Mouse (Mus musculus) kidney, embryonic 16.5 days (tissue): Measurements from ENCODE around the gene Pik3r1. TPM values are rescaled to one million over a fixed set of nuclear protein-coding genes. Genes with fewer than 3 reads are reported as not detected.

ENCODE experiments used
- ATAC-seq: fragments of 200-750 bp; cut with Nextera tagmentation; 2 replicates; pipeline ENCODE4 v1.8.0; 2017; ENCODE audit warnings: moderate TSS enrichment; ENCODE audit not compliant: low FRiP score, low TSS enrichment
- H3K27ac ChIP-seq: fragments of 300-500 bp; sonication (generic); 2 replicates; pipeline ENCODE4 v1.5.1; 2014; ENCODE audit warnings: low read length
- H3K27me3 ChIP-seq: fragments of 300-500 bp; sonication (generic); 2 replicates; pipeline ENCODE4 v1.6.1; 2014; ENCODE audit warnings: low read length, control low read depth, mixed read lengths; ENCODE audit not compliant: insufficient read depth
- H3K36me3 ChIP-seq: fragments of 300-500 bp; sonication (generic); 2 replicates; pipeline ENCODE4 v1.6.1; 2014; ENCODE audit warnings: low read length, control low read depth, mixed read lengths; ENCODE audit not compliant: insufficient read depth
- H3K4me1 ChIP-seq: fragments of 300-500 bp; sonication (generic); 2 replicates; pipeline ENCODE4 v1.6.1; 2014; ENCODE audit warnings: low read length, control low read depth, mixed read lengths; ENCODE audit not compliant: insufficient read depth
- H3K4me2 ChIP-seq: fragments of 300-500 bp; sonication (generic); replicated peaks from 2 replicates; pipeline ENCODE4 v1.6.1; 2014; ENCODE audit warnings: low read depth, low read length
- H3K4me3 ChIP-seq: fragments of 300-500 bp; sonication (generic); 2 replicates; pipeline ENCODE4 v1.5.1; 2014; ENCODE audit warnings: mild to moderate bottlenecking, low read length
- H3K9ac ChIP-seq: fragments of 300-500 bp; sonication (generic); replicated peaks from 2 replicates; pipeline ENCODE4 v1.6.1; 2014; ENCODE audit warnings: low read length
- H3K9me3 ChIP-seq: fragments of 300-500 bp; sonication (generic); 2 replicates; pipeline ENCODE4 v1.6.1; 2016; ENCODE audit warnings: low read length, control low read depth
- WGBS: fragments of 180-500 bp; shearing (Covaris S2); extraction: QIAGEN DNeasy Blood & Tissue Kit; methylation state at CpG from one replicate; pipeline ENCODE4 v1.1.7; 2014; 5-methylcytosine and 5-hydroxymethylcytosine counted together
- polyA plus RNA-seq: library from polyadenylated mRNA; unstranded; fragments of >200 nt; fragmentation: Nextera tagmentation; extraction: Ambion mirVana; gene quantifications from 2 replicates; pipeline ENCODE4 v1.2.1, GENCODE M21; 2015

Pik3r1 gene
- polyA plus RNA-seq, 1 experiment from 2014 or later = 38.0 TPM

DNA sequence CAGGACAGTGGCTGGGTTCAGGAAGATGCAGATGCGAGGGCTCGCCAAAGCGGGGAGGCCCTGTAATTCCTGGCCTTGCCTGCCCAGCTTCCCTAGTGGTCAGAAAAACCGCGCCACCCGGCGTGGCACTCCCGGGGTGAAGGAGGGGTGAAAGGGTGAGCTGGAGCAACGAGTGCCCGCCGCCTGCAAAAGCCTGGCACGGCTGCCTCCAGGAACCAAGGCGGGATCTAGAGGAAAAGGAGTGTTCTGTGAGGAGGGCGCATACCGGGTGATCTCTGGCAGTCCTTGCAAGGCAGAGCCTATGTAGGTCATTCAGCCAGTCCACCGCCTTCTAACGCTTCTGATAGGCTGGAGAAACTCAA lies 594 bp upstream of the Pik3r1 start:
- H3K4me1 ChIP-seq = peaks cover 34% of the 10 kb centered on the region
- H3K9ac ChIP-seq = peak overlapping the region; percentile 68
- no peaks in the 10 kb centered on the region for H3K9me3 ChIP-seq
- peak overlapping the region; percentile 75 for H3K4me2 ChIP-seq
- H3K4me3 ChIP-seq = peak overlapping the region; percentile 92
- WGBS = 2% methylated on average over 17 of the region's 17 CpGs
- peak; percentile 46 for ATAC-seq
- no peaks in the 10 kb centered on the region for H3K36me3 ChIP-seq
- H3K27me3 ChIP-seq = no peaks in the 10 kb centered on the region
- peak overlapping the region; percentile 97 for H3K27ac ChIP-seq

DNA sequence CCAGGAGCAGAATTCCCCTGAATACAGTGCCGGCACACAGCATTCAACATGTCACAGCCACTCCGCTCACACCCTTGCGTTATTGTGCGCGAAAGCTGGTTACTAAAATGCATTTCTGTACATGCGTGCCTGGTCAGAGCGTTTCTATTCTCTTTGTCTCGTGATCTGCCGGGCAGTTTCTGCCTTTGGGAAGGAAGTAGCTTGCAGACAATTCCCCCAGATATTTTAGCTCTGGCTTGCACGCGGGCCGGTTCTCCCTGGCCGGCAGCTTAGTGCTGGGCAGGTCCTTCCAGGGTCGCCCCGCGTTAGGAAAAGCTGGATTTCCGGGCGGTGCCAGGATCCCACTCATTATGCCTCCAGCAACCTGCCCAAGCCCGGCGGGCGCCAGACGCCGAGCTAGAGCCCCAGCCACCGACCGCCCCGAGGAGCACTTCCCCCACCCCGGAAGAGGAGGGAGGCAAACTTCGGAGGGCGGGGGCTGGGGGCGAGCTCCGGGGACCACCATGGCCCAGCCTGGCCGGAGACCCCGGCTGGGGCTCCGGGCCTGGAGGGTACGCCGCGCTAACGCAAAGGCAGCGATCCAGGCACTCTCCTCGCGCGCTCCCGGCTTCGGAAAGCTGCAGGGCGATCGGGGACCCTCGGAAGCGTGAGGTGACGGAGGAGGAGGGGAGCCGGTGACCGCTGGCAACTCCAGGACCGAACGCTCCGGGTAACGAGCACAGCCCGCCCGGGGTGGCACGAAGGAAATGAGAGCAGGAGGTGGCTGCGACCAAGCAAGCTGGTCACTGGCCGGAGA lies 806 bp downstream of the Pik3r1 start:
- peak overlapping the region; percentile 97 for H3K27ac ChIP-seq
- H3K4me2 ChIP-seq = peak overlapping the region; percentile 75
- ATAC-seq = peak; percentile 33
- peak overlapping the region; percentile 92 for H3K9ac ChIP-seq
- H3K36me3 ChIP-seq = no peaks in the 10 kb centered on the region
- no peaks in the 10 kb centered on the region for H3K27me3 ChIP-seq
- peak overlapping the region; percentile 92 for H3K4me3 ChIP-seq
- peaks cover 43% of the 10 kb centered on the region for H3K4me1 ChIP-seq
- under 1% methylated on average over 57 of the region's 60 CpGs for WGBS
- H3K9me3 ChIP-seq = no peaks in the 10 kb centered on the region

DNA sequence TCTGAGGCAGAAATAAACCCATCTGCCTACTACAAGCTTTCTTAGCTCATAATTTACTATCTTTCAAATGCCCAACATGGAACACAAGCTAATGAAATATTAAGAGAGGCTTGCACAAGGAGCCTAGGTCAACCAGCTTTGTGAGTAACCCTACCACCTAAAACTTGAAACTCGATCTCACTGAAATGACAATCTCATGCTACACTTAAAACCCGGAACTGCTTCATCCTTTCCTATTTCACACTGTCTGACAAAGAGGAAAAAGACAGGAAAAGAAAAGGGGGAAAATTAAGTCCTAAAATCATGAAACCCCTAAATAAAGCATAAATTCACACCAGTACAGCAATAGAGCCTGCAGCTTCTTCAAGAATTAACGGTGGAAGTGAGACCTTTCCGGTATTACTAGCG lies 1.4 kb downstream of the Pik3r1 start:
- 0% methylated on average over 5 of the region's 5 CpGs for WGBS
- ATAC-seq = no peak
- Histone ChIP-seq H3K4me3 (peak overlapping the region; percentile 92), H3K4me2 (peak overlapping the region; percentile 75), H3K27ac (peak overlapping the region; percentile 97), H3K9me3 (no peaks in the 10 kb centered on the region), H3K27me3 (no peaks in the 10 kb centered on the region), H3K36me3 (no peaks in the 10 kb centered on the region), H3K4me1 (peaks cover 43% of the 10 kb centered on the region), H3K9ac (peak overlapping the region; percentile 92)

DNA sequence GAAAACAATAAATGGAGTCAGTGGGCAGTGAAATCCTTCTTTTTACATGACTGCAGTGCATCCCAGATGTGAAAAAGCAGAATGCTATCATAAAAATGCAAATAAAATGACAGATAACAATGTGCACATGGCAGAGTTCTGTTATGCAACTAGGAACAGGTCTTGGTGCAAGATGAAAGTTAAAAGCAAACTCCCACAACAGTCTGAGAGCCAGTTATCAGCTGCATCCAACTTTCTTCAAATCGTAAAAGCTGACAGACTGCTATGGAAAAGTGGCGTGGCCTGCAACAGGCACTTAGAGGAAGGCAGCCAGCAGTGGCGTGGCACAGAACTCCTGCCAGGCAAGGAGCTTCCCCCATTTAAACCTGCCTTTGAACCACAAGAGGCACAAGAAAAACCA lies 2.0 kb downstream of the Pik3r1 start:
- Histone ChIP-seq H3K27me3 (no peaks in the 10 kb centered on the region), H3K4me2 (peak overlapping the region; percentile 75), H3K9me3 (no peaks in the 10 kb centered on the region), H3K4me1 (peaks cover 49% of the 10 kb centered on the region), H3K27ac (no peak overlapping the region), H3K36me3 (no peaks in the 10 kb centered on the region), H3K4me3 (peak overlapping the region; percentile 92), H3K9ac (peak overlapping the region; percentile 92)
- no peak for ATAC-seq
- WGBS = 26% methylated on average over 3 of the region's 3 CpGs

DNA sequence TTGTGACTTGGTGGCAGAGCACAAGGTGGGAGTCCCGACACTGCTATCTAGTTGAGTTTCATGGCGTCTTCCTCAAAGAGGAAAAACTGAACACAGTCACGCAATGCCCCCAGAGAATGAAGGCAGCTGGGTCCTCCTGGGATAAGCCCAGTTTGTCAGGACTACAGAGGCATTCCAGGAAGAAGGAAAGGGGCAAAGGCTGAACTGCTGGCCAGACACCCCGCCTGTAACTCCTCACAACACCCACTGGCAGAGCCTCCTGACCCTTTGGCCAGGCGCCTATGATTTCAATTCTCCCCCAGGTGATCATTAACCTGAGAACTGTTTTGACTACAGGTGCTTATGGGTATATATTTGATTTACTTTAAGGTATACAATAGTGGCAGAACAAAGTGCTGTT lies 3.9 kb downstream of the Pik3r1 start:
- no peaks in the 10 kb centered on the region for H3K27me3 ChIP-seq
- 0 out of 2 replicates have a peak overlapping the region, but pooled peaks have one; percentile 24 for H3K9ac ChIP-seq
- H3K36me3 ChIP-seq = no peaks in the 10 kb centered on the region
- peaks cover 66% of the 10 kb centered on the region for H3K4me1 ChIP-seq
- peak overlapping the region; percentile 57; the same call in 1 of the 2 replicates for H3K27ac ChIP-seq
- no peaks in the 10 kb centered on the region for H3K9me3 ChIP-seq
- peak overlapping the region; percentile 37 for H3K4me2 ChIP-seq
- no peak overlapping the region; the same call in 1 of the 2 replicates for H3K4me3 ChIP-seq
- 33% methylated on average over 5 of the region's 5 CpGs for WGBS
- no peak for ATAC-seq

- Histone ChIP-seq H3K27me3 (no peaks in the 10 kb centered on the region), H3K4me1 (peaks cover 66% of the 10 kb centered on the region), H3K4me3 (no peak overlapping the region), H3K9ac (0 out of 2 replicates have a peak overlapping the region, but pooled peaks have one; percentile 24), H3K4me2 (peak overlapping the region; percentile 37), H3K9me3 (no peaks in the 10 kb centered on the region), H3K36me3 (no peaks in the 10 kb centered on the region), H3K27ac (peak overlapping the region; percentile 57; the same call in 1 of the 2 replicates)
- no peak for ATAC-seq
- WGBS = 73% methylated on average over 9 of the region's 9 CpGs
Observed at GRCm38 (mm10) chr13:101763676-101764075, 4.3 kb downstream of the Pik3r1 start.

DNA sequence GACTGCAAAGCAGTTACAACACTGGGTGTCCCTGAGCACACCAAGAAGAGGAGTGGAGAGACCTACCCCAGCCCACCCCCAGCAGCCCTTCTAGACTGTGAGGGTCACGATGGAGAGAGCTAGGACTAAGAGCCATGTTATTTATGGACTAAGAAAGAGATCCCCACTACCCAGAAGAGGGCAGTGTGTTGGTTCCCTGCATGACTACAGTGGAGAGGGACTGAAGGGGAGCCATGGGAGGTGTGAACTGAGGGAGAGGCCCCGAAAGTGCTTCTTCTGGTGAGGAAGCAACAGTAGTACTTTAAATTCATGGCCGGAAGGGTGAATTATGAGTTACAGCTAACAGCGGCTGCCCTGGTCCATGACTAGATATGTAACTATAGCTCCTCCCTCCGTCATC lies 4.9 kb downstream of the Pik3r1 start:
- no peak for ATAC-seq
- Histone ChIP-seq H3K4me1 (peaks cover 71% of the 10 kb centered on the region), H3K27me3 (no peaks in the 10 kb centered on the region), H3K27ac (no peak overlapping the region), H3K9ac (no peak overlapping the region), H3K4me2 (no peak overlapping the region), H3K4me3 (no peak overlapping the region), H3K36me3 (no peaks in the 10 kb centered on the region), H3K9me3 (no peaks in the 10 kb centered on the region)
- 79% methylated on average over 5 of the region's 5 CpGs for WGBS

DNA sequence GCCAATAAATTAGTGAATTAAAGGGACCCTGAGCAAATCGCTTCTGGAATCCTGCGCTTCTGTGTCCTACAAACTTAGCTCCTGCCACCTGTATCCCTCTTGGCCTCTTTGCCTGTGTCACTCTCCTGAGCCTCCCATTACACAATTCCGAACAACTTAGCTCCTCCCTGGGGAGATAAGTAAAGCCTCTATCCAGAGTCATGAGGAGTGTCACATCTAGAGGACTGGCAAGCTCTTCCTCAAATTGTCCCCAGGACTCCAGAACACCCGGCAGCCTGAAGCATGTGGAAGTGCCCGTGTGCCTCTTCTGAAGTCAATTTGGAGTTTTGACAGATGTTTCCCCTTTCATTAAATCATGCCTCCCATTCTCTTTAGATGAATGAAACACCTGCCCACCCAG lies 6.4 kb downstream of the Pik3r1 start:
- Histone ChIP-seq H3K36me3 (0 out of 2 replicates have a peak, but pooled peaks cover 11% of the 10 kb centered on the region), H3K27ac (no peak overlapping the region), H3K27me3 (no peaks in the 10 kb centered on the region), H3K4me1 (peaks cover 86% of the 10 kb centered on the region), H3K9ac (no peak overlapping the region), H3K4me2 (no peak overlapping the region), H3K4me3 (no peak overlapping the region), H3K9me3 (no peaks in the 10 kb centered on the region)
- no peak for ATAC-seq
- WGBS = 57% methylated on average over 5 of the region's 5 CpGs

DNA sequence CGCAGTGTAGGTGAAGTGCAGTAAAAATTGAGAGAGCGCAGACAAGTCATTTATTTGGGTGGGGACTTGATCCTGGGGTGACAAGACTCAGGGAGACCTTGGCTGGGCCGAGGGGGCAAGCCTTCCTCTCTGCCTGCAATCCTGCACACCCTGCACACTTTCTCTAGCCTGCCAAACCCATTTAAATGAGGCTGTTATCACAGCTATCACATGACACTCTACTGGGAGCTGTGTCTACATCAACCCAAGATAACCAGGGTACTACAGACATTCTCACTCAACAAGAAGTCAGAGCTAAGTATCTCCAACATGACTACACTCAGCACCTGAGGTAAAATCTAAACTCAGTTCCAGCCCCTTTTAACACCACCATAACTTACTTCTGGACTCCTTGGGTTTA lies 7.1 kb downstream of the Pik3r1 start:
- Histone ChIP-seq H3K27me3 (no peaks in the 10 kb centered on the region), H3K4me2 (no peak overlapping the region; the same call in 1 of the 2 replicates), H3K4me1 (peaks cover 84% of the 10 kb centered on the region), H3K36me3 (0 out of 2 replicates have a peak, but pooled peaks cover 16% of the 10 kb centered on the region), H3K4me3 (no peak overlapping the region), H3K27ac (peak overlapping the region; percentile 49; the same call in 1 of the 2 replicates), H3K9ac (no peak overlapping the region), H3K9me3 (peaks cover under 1% of the 10 kb centered on the region; the same call in 1 of the 2 replicates)
- no peak for ATAC-seq
- 66% methylated on average over 3 of the region's 3 CpGs for WGBS
